Mouse (Mus musculus): Measurements from ENCODE around the gene Sap18.

DNA sequence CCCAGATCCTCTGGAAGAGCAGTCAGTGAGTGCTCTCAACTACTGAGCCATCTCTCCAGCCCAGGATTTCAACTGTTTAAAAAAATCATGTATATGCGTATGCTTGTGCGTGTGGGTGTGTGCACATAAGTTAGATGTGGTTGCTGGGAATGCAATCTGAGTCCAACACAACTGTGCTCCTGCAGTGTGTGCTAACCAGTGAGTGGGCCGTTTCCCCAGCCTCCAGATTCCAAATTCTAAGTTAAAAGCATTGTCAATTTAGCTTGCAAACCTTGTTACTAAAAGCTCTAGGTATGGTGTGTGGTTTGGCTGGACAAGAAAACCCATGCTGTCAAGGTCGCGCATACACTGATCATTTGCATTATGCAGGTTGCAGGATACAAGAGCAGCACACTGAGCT lies 13.9 kb downstream of the Sap18 start:
- TF ChIP-seq CTCF (IDR thresholded peaks at IDR 0.05; ENCODE audit: low read depth, low read length) (no peak), POLR2A (IDR thresholded peaks at IDR 0.05; ENCODE audit: borderline replicate concordance, low read depth, low read length) (no peak)
